Mouse (Mus musculus) hindbrain, embryonic 10.5 days (tissue): ENCODE measurements around the gene Cbarp. TPM values are rescaled to one million over a fixed set of nuclear protein-coding genes. Genes with fewer than 3 reads are reported as not detected.

Experiments used
- DNase-seq: peaks from one replicate; pipeline ENCODE4 v3.0.0-alpha.2; 2017; ENCODE audit warnings: low spot score
- H3K27ac ChIP-seq: fragments of 300-500 bp; sonication (generic); 2 replicates; pipeline ENCODE4 v1.5.1; 2016; ENCODE audit warnings: mild to moderate bottlenecking, moderate library complexity
- H3K27me3 ChIP-seq: fragments of 300-500 bp; sonication (generic); 2 replicates; pipeline ENCODE4 v1.6.1; 2016; ENCODE audit warnings: mild to moderate bottlenecking; ENCODE audit not compliant: poor library complexity, insufficient read depth, severe bottlenecking
- H3K36me3 ChIP-seq: fragments of 300-500 bp; sonication (generic); 2 replicates; pipeline ENCODE4 v1.6.1; 2016; ENCODE audit warnings: mild to moderate bottlenecking, moderate library complexity
- H3K4me1 ChIP-seq: fragments of 300-500 bp; sonication (generic); replicated peaks from 2 replicates; pipeline ENCODE4 v1.6.1; 2016; ENCODE audit warnings: mild to moderate bottlenecking
- H3K4me3 ChIP-seq: fragments of 300-500 bp; sonication (generic); 2 replicates; pipeline ENCODE4 v1.5.1; 2016; ENCODE audit warnings: mild to moderate bottlenecking, moderate library complexity
- H3K9me3 ChIP-seq: fragments of 300-500 bp; sonication (generic); 2 replicates; pipeline ENCODE4 v1.6.1; 2016; ENCODE audit warnings: mild to moderate bottlenecking, moderate library complexity
- WGBS: fragments of 180-500 bp; shearing (Covaris S2); methylation state at CpG from one replicate; pipeline ENCODE4 v1.1.7; 2016; 5-methylcytosine and 5-hydroxymethylcytosine counted together
- polyA plus RNA-seq: library from polyadenylated mRNA; unstranded; fragments of >200 nt; fragmentation: Nextera tagmentation; extraction: Ambion mirVana; gene quantifications from 2 replicates; pipeline ENCODE4 v1.2.1, GENCODE M21; 2016

Cbarp gene
- polyA plus RNA-seq, 1 experiment from 2014 or later = 15.0 TPM

GRCm38 (mm10) chr10:80175536-80176269 is 35.1 kb upstream of the Cbarp start:
- 23% methylated on average over 4 of the region's 4 CpGs for WGBS
- H3K27ac ChIP-seq = peak overlapping the region; percentile 64

GRCm38 (mm10) chr10:80174705-80175104 is 34.1 kb upstream of the Cbarp start:
- 56% methylated on average over 2 of the region's 2 CpGs for WGBS
- peaks cover 37% of the 10 kb centered on the region for H3K36me3 ChIP-seq
- H3K9me3 ChIP-seq = no peaks in the 10 kb centered on the region
- no peaks in the 10 kb centered on the region; the same call in 1 of the 2 replicates for H3K27me3 ChIP-seq
- peaks cover 81% of the 10 kb centered on the region for H3K4me1 ChIP-seq
- H3K27ac ChIP-seq = peak overlapping the region; percentile 16; the same call in 1 of the 2 replicates
- H3K4me3 ChIP-seq = peak overlapping the region; percentile 28
- peak; percentile 58 for DNase-seq

More at GRCm38 (mm10) chr10:80175536-80176269, 35.1 kb upstream of the Cbarp start:
- DNase-seq = peak; percentile 67
- Histone ChIP-seq H3K4me3 (no peak overlapping the region), H3K9me3 (no peaks in the 10 kb centered on the region), H3K36me3 (peaks cover 27% of the 10 kb centered on the region), H3K27me3 (no peaks in the 10 kb centered on the region; the same call in 1 of the 2 replicates), H3K4me1 (peaks cover 81% of the 10 kb centered on the region)

- H3K4me1 ChIP-seq = peaks cover 86% of the 10 kb centered on the region
- H3K27ac ChIP-seq = peak overlapping the region; percentile 16; the same call in 1 of the 2 replicates
- H3K9me3 ChIP-seq = no peaks in the 10 kb centered on the region
- 88% methylated on average over 10 of the region's 10 CpGs for whole genome bisulfite sequencing
- peaks cover 42% of the 10 kb centered on the region for H3K36me3 ChIP-seq
- H3K4me3 ChIP-seq = peak overlapping the region; percentile 28; the same call in 1 of the 2 replicates
- DNase-seq = no peak
- no peaks in the 10 kb centered on the region; the same call in 1 of the 2 replicates for H3K27me3 ChIP-seq
Measured at GRCm38 (mm10) chr10:80173955-80174640, 33.5 kb upstream of the Cbarp start.

GRCm38 (mm10) chr10:80173358-80173757 is 32.7 kb upstream of the Cbarp start:
- Histone ChIP-seq H3K4me1 (peaks cover 87% of the 10 kb centered on the region), H3K4me3 (peak overlapping the region; percentile 65), H3K9me3 (no peaks in the 10 kb centered on the region), H3K27ac (peak overlapping the region; percentile 89), H3K27me3 (no peaks in the 10 kb centered on the region; the same call in 1 of the 2 replicates), H3K36me3 (peaks cover 45% of the 10 kb centered on the region)
- 14% methylated on average over 11 of the region's 11 CpGs for WGBS
- no peak for DNase-seq

GRCm38 (mm10) chr10:80172527-80173292 is 32.1 kb upstream of the Cbarp start, which contains the start of gene 1600002K03Rik:
Gene 1600002K03Rik, plus strand, starts transcription at chr10:80172944.
- Histone ChIP-seq H3K4me1 (peaks cover 81% of the 10 kb centered on the region), H3K9me3 (no peaks in the 10 kb centered on the region), H3K27me3 (no peaks in the 10 kb centered on the region; the same call in 1 of the 2 replicates), H3K4me3 (peak within 1 kb of the TSS; percentile 65), H3K27ac (peak within 1 kb of the TSS; percentile 89), H3K36me3 (peaks cover 45% of the 10 kb centered on the region)
- WGBS = 8% methylated on average over 35 of the region's 35 CpGs
- peak; percentile 92 for DNase-seq

- H3K27me3 ChIP-seq = no peaks in the 10 kb centered on the region; the same call in 1 of the 2 replicates
- peak overlapping the region; percentile 89 for H3K27ac ChIP-seq
- 84% methylated on average over 45 of the region's 45 CpGs for WGBS
- DNase-seq = no peak
- peak overlapping the region; percentile 65 for H3K4me3 ChIP-seq
- peaks cover 45% of the 10 kb centered on the region for H3K36me3 ChIP-seq
- peaks cover 78% of the 10 kb centered on the region for H3K4me1 ChIP-seq
- H3K9me3 ChIP-seq = no peaks in the 10 kb centered on the region
Measured at GRCm38 (mm10) chr10:80171760-80172526, 31.3 kb upstream of the Cbarp start.

- Histone ChIP-seq H3K4me3 (peak overlapping the region; percentile 65), H3K36me3 (peaks cover 42% of the 10 kb centered on the region), H3K9me3 (no peaks in the 10 kb centered on the region), H3K4me1 (peaks cover 78% of the 10 kb centered on the region), H3K27ac (peak overlapping the region; percentile 89; the same call in 1 of the 2 replicates), H3K27me3 (no peaks in the 10 kb centered on the region; the same call in 1 of the 2 replicates)
- no peak for DNase-seq
- 94% methylated on average over 15 of the region's 15 CpGs for WGBS
Measured at GRCm38 (mm10) chr10:80171252-80171651, 30.6 kb upstream of the Cbarp start.

- 97% methylated on average over 19 of the region's 19 CpGs for WGBS
- Histone ChIP-seq H3K4me3 (peak overlapping the region; percentile 23), H3K9me3 (no peaks in the 10 kb centered on the region), H3K27me3 (no peaks in the 10 kb centered on the region), H3K4me1 (peaks cover 77% of the 10 kb centered on the region), H3K27ac (0 out of 2 replicates have a peak overlapping the region, but pooled peaks have one; percentile 13), H3K36me3 (peaks cover 40% of the 10 kb centered on the region)
- DNase-seq = no peak
Measured at GRCm38 (mm10) chr10:80170601-80171021, 30.0 kb upstream of the Cbarp start.

GRCm38 (mm10) chr10:80170052-80170451 is 29.4 kb upstream of the Cbarp start:
- H3K4me1 ChIP-seq = peaks cover 78% of the 10 kb centered on the region
- peak overlapping the region; percentile 25; the same call in 1 of the 2 replicates for H3K4me3 ChIP-seq
- WGBS = 94% methylated on average over 16 of the region's 16 CpGs
- H3K36me3 ChIP-seq = peaks cover 40% of the 10 kb centered on the region
- no peak for DNase-seq
- no peak overlapping the region for H3K27ac ChIP-seq
- H3K9me3 ChIP-seq = no peaks in the 10 kb centered on the region
- no peaks in the 10 kb centered on the region for H3K27me3 ChIP-seq

GRCm38 (mm10) chr10:80169651-80170050 is 29.0 kb upstream of the Cbarp start:
- no peak for DNase-seq
- H3K4me1 ChIP-seq = peaks cover 78% of the 10 kb centered on the region
- H3K4me3 ChIP-seq = peak overlapping the region; percentile 93; the same call in 1 of the 2 replicates
- H3K27me3 ChIP-seq = no peaks in the 10 kb centered on the region
- H3K36me3 ChIP-seq = peaks cover 40% of the 10 kb centered on the region
- WGBS = 98% methylated on average over 7 of the region's 7 CpGs
- H3K27ac ChIP-seq = no peak overlapping the region
- H3K9me3 ChIP-seq = no peaks in the 10 kb centered on the region

GRCm38 (mm10) chr10:80169070-80169469 is 28.4 kb upstream of the Cbarp start:
- Histone ChIP-seq H3K4me3 (peak overlapping the region; percentile 93), H3K4me1 (peaks cover 81% of the 10 kb centered on the region), H3K27me3 (peaks cover 2% of the 10 kb centered on the region), H3K9me3 (no peaks in the 10 kb centered on the region), H3K27ac (peak overlapping the region; percentile 100), H3K36me3 (peaks cover 40% of the 10 kb centered on the region)
- DNase-seq = no peak
- WGBS = 74% methylated on average over 1 of the region's 1 CpGs
